Mouse (Mus musculus) liver, embryonic 15.5 days (tissue): Measurements from ENCODE around the gene Cyp4a30b. TPM values are rescaled to one million over a fixed set of nuclear protein-coding genes. Genes with fewer than 3 reads are reported as not detected.
"Not testable (repeated sequence)": the region's sequence is repeated elsewhere in the genome, so short reads cannot be mapped to it uniquely, and the experiment has no call there.

Experiments used
- ATAC-seq: fragments of 200-750 bp; cut with Nextera tagmentation; 2 replicates; pipeline ENCODE4 v1.8.0; 2017; ENCODE audit warnings: moderate number of reproducible peaks, mild to moderate bottlenecking, moderate library complexity; ENCODE audit not compliant: insufficient read depth
- H3K27ac ChIP-seq: fragments of 300-500 bp; sonication (generic); replicated peaks from 2 replicates; pipeline ENCODE4 v1.5.1; 2015; ENCODE audit warnings: mild to moderate bottlenecking, inconsistent platforms
- H3K27me3 ChIP-seq: fragments of 300-500 bp; sonication (generic); 2 replicates; pipeline ENCODE4 v1.6.1; 2015; ENCODE audit warnings: mild to moderate bottlenecking, inconsistent platforms
- H3K36me3 ChIP-seq: fragments of 300-500 bp; sonication (generic); replicated peaks from 2 replicates; pipeline ENCODE4 v1.6.1; 2015; ENCODE audit warnings: moderate library complexity, mild to moderate bottlenecking, inconsistent platforms
- H3K4me1 ChIP-seq: fragments of 300-500 bp; sonication (generic); replicated peaks from 2 replicates; pipeline ENCODE4 v1.6.1; 2015; ENCODE audit warnings: inconsistent platforms
- H3K4me2 ChIP-seq: fragments of 300-500 bp; sonication (generic); 2 replicates; pipeline ENCODE4 v1.6.1; 2015; ENCODE audit warnings: moderate library complexity, mild to moderate bottlenecking, inconsistent platforms
- H3K4me3 ChIP-seq: fragments of 300-500 bp; sonication (generic); replicated peaks from 2 replicates; pipeline ENCODE4 v1.5.1; 2015; ENCODE audit warnings: mild to moderate bottlenecking, inconsistent platforms
- H3K9ac ChIP-seq: fragments of 300-500 bp; sonication (generic); 2 replicates; pipeline ENCODE4 v1.6.1; 2015; ENCODE audit warnings: moderate library complexity, mild to moderate bottlenecking, inconsistent platforms
- H3K9me3 ChIP-seq: fragments of 300-500 bp; sonication (generic); replicated peaks from 2 replicates; pipeline ENCODE4 v1.6.1; 2016; ENCODE audit warnings: inconsistent platforms
- WGBS: fragments of 180-500 bp; shearing (Covaris S2); methylation state at CpG from one replicate; pipeline ENCODE4 v1.1.7; 2015; ENCODE audit warnings: mixed read lengths; ENCODE audit not compliant: insufficient replicate concordance; 5-methylcytosine and 5-hydroxymethylcytosine counted together
- polyA plus RNA-seq: library from polyadenylated mRNA; unstranded; fragments of >200 nt; fragmentation: Nextera tagmentation; extraction: Ambion mirVana; gene quantifications from 2 replicates; pipeline ENCODE4 v1.2.1, GENCODE M21; 2015

Cyp4a30b gene
- polyA plus RNA-seq: not detected in 2 replicates

GRCm38 (mm10) chr4:115452304-115452703, at the start of gene Cyp4a30b:
TSS of gene Cyp4a30b (plus strand) at chr4:115452604.
- ATAC-seq: no peak
- no peak within 1 kb of the TSS for H3K27ac ChIP-seq
- no peaks in the 10 kb centered on the region for H3K36me3 ChIP-seq
- H3K27me3 ChIP-seq: no peaks in the 10 kb centered on the region
- no peak within 1 kb of the TSS for H3K4me3 ChIP-seq
- H3K9me3 ChIP-seq: no peaks in the 10 kb centered on the region
- WGBS: 49% methylated on average over 3 of the region's 3 CpGs
- no peaks in the 10 kb centered on the region for H3K4me1 ChIP-seq
- H3K9ac ChIP-seq: no peak within 1 kb of the TSS
- no peak within 1 kb of the TSS for H3K4me2 ChIP-seq

GRCm38 (mm10) chr4:115411324-115411723, 41.1 kb upstream of the Cyp4a30b start, which contains the start of gene Cyp4a12b:
TSS of gene Cyp4a12b (plus strand) at chr4:115411624.
- not testable (repeated sequence) for H3K27me3 ChIP-seq, H3K36me3 ChIP-seq, H3K4me3 ChIP-seq, H3K4me2 ChIP-seq, H3K27ac ChIP-seq, ATAC-seq, H3K4me1 ChIP-seq, H3K9me3 ChIP-seq, H3K9ac ChIP-seq

GRCm38 (mm10) chr4:115450577-115451137, 1.7 kb upstream of the Cyp4a30b start:
- no peaks in the 10 kb centered on the region for H3K9me3 ChIP-seq
- H3K36me3 ChIP-seq: no peaks in the 10 kb centered on the region
- H3K27me3 ChIP-seq: no peaks in the 10 kb centered on the region
- no peak overlapping the region for H3K4me3 ChIP-seq
- WGBS: 42% methylated on average over 3 of the region's 3 CpGs
- H3K9ac ChIP-seq: no peak overlapping the region
- H3K27ac ChIP-seq: no peak overlapping the region
- H3K4me2 ChIP-seq: no peak overlapping the region
- H3K4me1 ChIP-seq: no peaks in the 10 kb centered on the region
- ATAC-seq: no peak

GRCm38 (mm10) chr4:115473585-115473984, 21.2 kb downstream of the Cyp4a30b start:
- not testable (repeated sequence) for H3K27me3 ChIP-seq, H3K9ac ChIP-seq, H3K4me1 ChIP-seq, H3K27ac ChIP-seq, H3K9me3 ChIP-seq, H3K4me3 ChIP-seq, H3K36me3 ChIP-seq, ATAC-seq, H3K4me2 ChIP-seq
- WGBS: 44% methylated on average over 3 of the region's 3 CpGs

- not testable (repeated sequence) for H3K9ac ChIP-seq, H3K4me3 ChIP-seq, H3K27me3 ChIP-seq, H3K4me1 ChIP-seq, H3K27ac ChIP-seq, H3K4me2 ChIP-seq, ATAC-seq, H3K9me3 ChIP-seq, H3K36me3 ChIP-seq
Measured at GRCm38 (mm10) chr4:115476051-115476450, 23.6 kb downstream of the Cyp4a30b start.

GRCm38 (mm10) chr4:115481006-115481652, 28.7 kb downstream of the Cyp4a30b start:
- Histone ChIP-seq H3K27me3 (no peaks in the 10 kb centered on the region), H3K4me2 (no peak overlapping the region), H3K36me3 (no peaks in the 10 kb centered on the region), H3K27ac (no peak overlapping the region), H3K4me3 (no peak overlapping the region), H3K9ac (no peak overlapping the region), H3K4me1 (no peaks in the 10 kb centered on the region), H3K9me3 (no peaks in the 10 kb centered on the region)
- ATAC-seq: no peak
- WGBS: 40% methylated on average over 6 of the region's 6 CpGs

GRCm38 (mm10) chr4:115496001-115496400, 43.6 kb downstream of the Cyp4a30b start, which contains the start of gene Cyp4a14:
TSS of gene Cyp4a14 (minus strand) at chr4:115496142.
- Histone ChIP-seq H3K27me3 (no peaks in the 10 kb centered on the region), H3K36me3 (no peaks in the 10 kb centered on the region), H3K4me3 (no peak within 1 kb of the TSS), H3K9ac (no peak within 1 kb of the TSS), H3K4me1 (no peaks in the 10 kb centered on the region), H3K27ac (no peak within 1 kb of the TSS), H3K4me2 (no peak within 1 kb of the TSS), H3K9me3 (no peaks in the 10 kb centered on the region)
- ATAC-seq: no peak
- 77% methylated on average over 1 of the region's 1 CpGs for WGBS

- peak; percentile 57; the same call in 1 of the 2 replicates for ATAC-seq
- no peak overlapping the region for H3K9ac ChIP-seq
- no peaks in the 10 kb centered on the region for H3K4me1 ChIP-seq
- no peaks in the 10 kb centered on the region for H3K9me3 ChIP-seq
- no peaks in the 10 kb centered on the region for H3K27me3 ChIP-seq
- H3K4me3 ChIP-seq: no peak overlapping the region
- no peaks in the 10 kb centered on the region for H3K36me3 ChIP-seq
- H3K4me2 ChIP-seq: no peak overlapping the region
- WGBS: 58% methylated on average over 3 of the region's 3 CpGs
- no peak overlapping the region for H3K27ac ChIP-seq
Measured at GRCm38 (mm10) chr4:115497466-115497865, 45.1 kb downstream of the Cyp4a30b start.

- not testable (repeated sequence) for H3K9me3 ChIP-seq, H3K27ac ChIP-seq, H3K4me3 ChIP-seq, H3K36me3 ChIP-seq, H3K4me1 ChIP-seq, H3K4me2 ChIP-seq, H3K27me3 ChIP-seq, ATAC-seq, H3K9ac ChIP-seq
Measured at GRCm38 (mm10) chr4:115513964-115514363, 61.6 kb downstream of the Cyp4a30b start.

GRCm38 (mm10) chr4:115518000-115518399, 65.6 kb downstream of the Cyp4a30b start, which contains the start of gene Cyp4a10:
TSS of gene Cyp4a10 (plus strand) at chr4:115518264.
- not testable (repeated sequence) for H3K9me3 ChIP-seq, H3K9ac ChIP-seq, H3K4me2 ChIP-seq, ATAC-seq, H3K27me3 ChIP-seq, H3K36me3 ChIP-seq, H3K4me1 ChIP-seq, H3K4me3 ChIP-seq, H3K27ac ChIP-seq
- WGBS: 60% methylated on average over 5 of the region's 5 CpGs

- Histone ChIP-seq H3K9ac (no peak overlapping the region), H3K9me3 (no peaks in the 10 kb centered on the region), H3K4me1 (no peaks in the 10 kb centered on the region), H3K4me3 (no peak overlapping the region), H3K27ac (no peak overlapping the region), H3K36me3 (no peaks in the 10 kb centered on the region), H3K27me3 (no peaks in the 10 kb centered on the region), H3K4me2 (no peak overlapping the region)
- ATAC-seq: no peak
- 39% methylated on average over 4 of the region's 4 CpGs for WGBS
Measured at GRCm38 (mm10) chr4:115519444-115519843, 67.0 kb downstream of the Cyp4a30b start.
